Mouse (Mus musculus) liver, embryonic 16.5 days (tissue): ENCODE measurements around the gene Nfya. TPM values are rescaled to one million over a fixed set of nuclear protein-coding genes. Genes with fewer than 3 reads are reported as not detected.

Source experiments
- ATAC-seq: fragments of 200-750 bp; cut with Nextera tagmentation; 2 replicates; pipeline ENCODE4 v1.8.0; 2017; ENCODE audit warnings: low read depth, mild to moderate bottlenecking, moderate number of reproducible peaks, moderate library complexity
- H3K27ac ChIP-seq: fragments of 300-500 bp; sonication (generic); 2 replicates; pipeline ENCODE4 v1.5.1; 2014; ENCODE audit warnings: mild to moderate bottlenecking, low read length
- H3K27me3 ChIP-seq: fragments of 300-500 bp; sonication (generic); 2 replicates; pipeline ENCODE4 v1.6.1; 2014; ENCODE audit warnings: low read depth, low read length, mixed read lengths; ENCODE audit not compliant: control insufficient read depth, insufficient read depth
- H3K36me3 ChIP-seq: fragments of 300-500 bp; sonication (generic); 2 replicates; pipeline ENCODE4 v1.6.1; 2014; ENCODE audit warnings: mild to moderate bottlenecking; ENCODE audit not compliant: control insufficient read depth, insufficient read depth
- H3K4me1 ChIP-seq: fragments of 300-500 bp; sonication (generic); 2 replicates; pipeline ENCODE4 v1.6.1; 2014; ENCODE audit warnings: low read depth, low read length, mixed read lengths; ENCODE audit not compliant: control insufficient read depth
- H3K4me2 ChIP-seq: fragments of 300-500 bp; sonication (generic); 2 replicates; pipeline ENCODE4 v1.6.1; 2014; ENCODE audit warnings: low read depth, low read length, mixed read lengths
- H3K4me3 ChIP-seq: fragments of 300-500 bp; sonication (generic); 2 replicates; pipeline ENCODE4 v1.5.1; 2014; ENCODE audit warnings: low read depth, mild to moderate bottlenecking, low read length
- H3K9ac ChIP-seq: fragments of 300-500 bp; sonication (generic); 2 replicates; pipeline ENCODE4 v1.6.1; 2014; ENCODE audit warnings: low read depth, low read length
- H3K9me3 ChIP-seq: fragments of 300-500 bp; sonication (generic); replicated peaks from 2 replicates; pipeline ENCODE4 v1.6.1; 2016; ENCODE audit warnings: low read length; ENCODE audit not compliant: control insufficient read depth
- WGBS: fragments of 180-500 bp; shearing (Covaris S2); extraction: QIAGEN DNeasy Blood & Tissue Kit; methylation state at CpG from one replicate; pipeline ENCODE4 v1.1.7; 2014; ENCODE audit not compliant: insufficient replicate concordance; 5-methylcytosine and 5-hydroxymethylcytosine counted together
- polyA plus RNA-seq: library from polyadenylated mRNA; unstranded; fragments of >200 nt; fragmentation: Nextera tagmentation; extraction: Ambion mirVana; gene quantifications from 2 replicates; pipeline ENCODE4 v1.2.1, GENCODE M21; 2015

The Nfya gene
- polyA plus RNA-seq, 1 experiment from 2014 or later: 7.0 TPM

DNA sequence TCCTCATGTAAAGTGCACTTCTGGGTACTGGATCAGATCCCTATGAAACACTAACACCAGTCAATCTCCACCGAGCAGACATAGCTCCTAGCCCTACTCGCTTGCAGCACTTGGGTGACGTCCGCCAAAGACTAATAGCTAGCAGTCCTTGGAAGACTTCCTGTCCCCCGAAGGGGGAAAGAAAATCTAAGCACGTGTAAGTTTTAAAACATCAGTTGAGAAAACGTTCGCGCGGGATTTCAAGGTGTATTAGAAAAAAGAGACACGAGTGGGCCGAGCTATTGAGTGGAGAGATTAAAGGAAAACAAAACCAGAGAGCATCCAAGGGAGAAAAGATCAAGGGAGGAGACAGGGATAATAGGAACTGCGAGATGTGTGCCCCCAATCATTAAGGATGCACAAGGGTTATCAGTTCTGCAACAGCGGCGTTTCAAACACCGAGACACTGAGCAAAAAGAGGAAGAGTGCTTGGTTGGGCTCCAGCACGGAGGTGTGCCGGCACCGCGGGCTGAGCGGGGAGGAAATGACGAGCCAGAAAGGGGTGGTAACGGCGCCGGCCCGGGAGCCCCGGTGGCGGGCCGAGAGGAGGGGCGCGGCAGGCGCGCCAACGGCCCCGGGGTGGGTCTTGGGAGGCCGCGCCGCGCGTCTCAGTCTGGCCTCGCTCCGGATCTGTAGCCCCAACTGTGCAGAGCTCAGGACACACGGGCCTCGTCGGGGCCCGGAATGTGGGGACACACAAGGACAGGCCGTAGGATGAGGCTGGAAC, 997 bp downstream of the Nfya start:
- Histone ChIP-seq H3K27me3 (no peaks in the 10 kb centered on the region), H3K9me3 (no peaks in the 10 kb centered on the region), H3K9ac (peak overlapping the region; percentile 99), H3K4me2 (peak overlapping the region; percentile 71), H3K27ac (peak overlapping the region; percentile 100), H3K4me3 (peak overlapping the region; percentile 97), H3K4me1 (peaks cover 50% of the 10 kb centered on the region), H3K36me3 (peaks cover 15% of the 10 kb centered on the region)
- under 1% methylated on average over 47 of the region's 47 CpGs for WGBS
- peak; percentile 36 for ATAC-seq

DNA sequence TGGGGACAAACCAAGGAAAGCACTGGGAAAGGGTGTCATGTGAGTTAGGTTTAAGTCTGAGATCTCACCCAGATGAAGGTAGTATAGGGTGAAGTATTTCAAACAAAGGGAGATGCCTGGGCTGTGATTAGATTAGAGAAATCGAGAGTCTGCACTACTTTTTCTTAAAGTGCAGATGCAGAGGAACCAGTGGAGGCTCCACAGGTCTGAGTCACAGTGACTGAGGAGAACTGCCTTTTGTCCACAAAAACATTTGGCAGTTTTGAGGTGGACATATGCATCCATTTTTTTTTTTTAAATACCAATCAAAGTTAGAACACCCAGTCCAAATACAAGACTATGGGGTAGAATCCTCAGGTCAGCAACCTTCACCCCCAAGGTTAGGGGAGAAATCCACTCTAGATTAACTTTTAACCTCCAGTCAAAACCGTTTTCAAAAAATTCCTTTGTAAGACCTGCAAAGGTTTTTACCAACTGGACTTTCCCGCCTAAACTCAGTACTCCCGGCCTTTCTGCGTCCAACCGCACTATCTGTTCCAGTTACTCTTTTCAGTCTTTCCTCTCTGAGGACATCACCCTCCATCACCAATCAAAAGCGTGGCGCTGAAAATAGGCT, 1.7 kb downstream of the Nfya start:
- WGBS: 3% methylated on average over 8 of the region's 8 CpGs
- Histone ChIP-seq H3K36me3 (peaks cover 12% of the 10 kb centered on the region), H3K27ac (peak overlapping the region; percentile 100), H3K4me1 (peaks cover 50% of the 10 kb centered on the region), H3K9ac (peak overlapping the region; percentile 99), H3K4me3 (peak overlapping the region; percentile 97), H3K9me3 (no peaks in the 10 kb centered on the region), H3K4me2 (peak overlapping the region; percentile 71), H3K27me3 (no peaks in the 10 kb centered on the region)
- no peak for ATAC-seq

DNA sequence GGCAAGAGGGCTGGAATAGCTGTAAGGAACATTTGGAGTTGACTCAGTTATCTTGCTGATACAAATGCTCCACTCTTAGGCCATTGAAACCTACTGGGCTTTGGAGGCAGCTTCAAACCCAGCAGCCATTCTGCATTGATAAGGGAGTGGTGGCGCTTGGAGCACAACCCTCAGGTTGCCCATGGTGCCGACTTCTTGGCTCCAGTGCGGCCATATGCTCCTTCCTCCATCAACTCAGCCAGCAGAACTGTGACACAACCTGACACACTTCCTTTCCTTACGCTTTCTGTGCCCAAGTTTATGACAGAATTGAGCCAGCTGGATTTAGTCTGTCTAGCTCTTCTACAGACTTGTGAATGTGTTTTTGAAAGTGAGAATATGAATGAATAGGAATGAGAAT, 2.6 kb downstream of the Nfya start:
- Histone ChIP-seq H3K4me2 (peak overlapping the region; percentile 71), H3K27ac (peak overlapping the region; percentile 100), H3K9me3 (no peaks in the 10 kb centered on the region), H3K36me3 (peaks cover 5% of the 10 kb centered on the region; the same call in 1 of the 2 replicates), H3K27me3 (no peaks in the 10 kb centered on the region), H3K9ac (peak overlapping the region; percentile 99; the same call in 1 of the 2 replicates), H3K4me3 (peak overlapping the region; percentile 97), H3K4me1 (peaks cover 49% of the 10 kb centered on the region)
- no peak for ATAC-seq
- 26% methylated on average over 4 of the region's 4 CpGs for WGBS

DNA sequence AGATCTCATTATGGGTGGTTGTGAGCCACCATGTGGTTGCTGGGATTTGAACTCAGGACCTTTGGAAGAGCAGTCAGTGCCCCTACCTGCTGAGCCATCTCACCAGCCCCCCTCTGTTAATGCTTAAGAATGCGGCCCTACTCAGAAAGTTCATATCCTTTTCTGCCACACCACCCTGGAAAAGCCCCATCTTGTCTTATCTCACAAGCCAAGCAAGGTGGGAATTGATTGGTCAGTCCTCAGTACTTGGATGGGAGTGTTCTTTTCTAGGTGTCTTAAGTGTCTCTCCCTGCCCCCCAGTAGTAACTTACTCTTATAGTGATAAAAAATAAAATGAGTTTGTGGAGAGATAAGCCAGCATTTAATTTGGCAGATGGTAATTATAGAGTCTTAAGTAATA, 5.0 kb downstream of the Nfya start:
- Histone ChIP-seq H3K27me3 (no peaks in the 10 kb centered on the region), H3K9me3 (no peaks in the 10 kb centered on the region), H3K9ac (no peak overlapping the region), H3K4me3 (no peak overlapping the region), H3K4me2 (peak overlapping the region; percentile 32; the same call in 1 of the 2 replicates), H3K27ac (peak overlapping the region; percentile 45), H3K36me3 (peaks cover 9% of the 10 kb centered on the region), H3K4me1 (peaks cover 37% of the 10 kb centered on the region)
- ATAC-seq: no peak
- WGBS: 29% methylated on average over 1 of the region's 1 CpGs

DNA sequence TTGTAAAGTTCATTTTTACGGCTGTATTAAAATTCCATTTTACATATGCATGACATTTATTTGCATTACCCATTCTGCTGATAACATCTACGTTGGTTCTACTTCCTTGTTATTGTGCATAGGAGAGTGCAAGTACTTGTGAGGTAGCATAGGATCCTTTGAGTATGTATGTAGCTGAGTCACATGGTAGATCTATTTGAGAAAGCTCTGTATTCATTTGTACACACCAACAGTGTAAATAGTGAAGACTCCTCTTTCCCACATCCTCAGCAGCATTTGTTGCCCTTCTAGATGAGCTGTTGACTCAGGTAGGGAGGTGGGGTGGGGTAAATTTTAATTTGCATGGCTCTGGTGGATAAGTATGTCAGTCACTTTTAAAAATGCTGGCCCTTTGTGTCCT, 5.9 kb downstream of the Nfya start:
- ATAC-seq: no peak
- H3K4me3 ChIP-seq: no peak overlapping the region
- H3K4me2 ChIP-seq: no peak overlapping the region
- H3K4me1 ChIP-seq: peaks cover 37% of the 10 kb centered on the region
- no peaks in the 10 kb centered on the region for H3K9me3 ChIP-seq
- peak overlapping the region; percentile 18; the same call in 1 of the 2 replicates for H3K9ac ChIP-seq
- H3K36me3 ChIP-seq: peaks cover 18% of the 10 kb centered on the region
- 63% methylated on average over 2 of the region's 2 CpGs for WGBS
- peak overlapping the region; percentile 45 for H3K27ac ChIP-seq
- H3K27me3 ChIP-seq: no peaks in the 10 kb centered on the region

DNA sequence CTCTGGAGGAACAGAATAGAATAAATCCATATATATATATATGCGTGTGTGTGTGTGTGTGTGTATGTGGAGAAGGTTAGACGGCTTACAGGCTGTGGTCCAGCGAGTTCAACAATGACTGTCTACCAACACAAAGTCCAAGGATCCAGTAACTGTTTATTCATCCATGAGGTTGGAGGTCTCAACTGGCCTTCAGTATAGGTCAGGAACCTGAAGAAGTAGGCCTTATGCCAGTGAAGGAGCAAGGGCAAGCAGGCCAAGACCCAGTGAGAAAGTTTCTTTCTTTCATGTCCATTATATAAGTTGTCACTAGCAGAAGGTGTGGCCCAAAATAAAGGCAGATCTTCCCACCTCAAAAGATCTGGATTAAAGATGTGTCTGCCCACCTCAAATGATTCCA, 7.0 kb downstream of the Nfya start:
- no peak overlapping the region for H3K9ac ChIP-seq
- no peak overlapping the region for H3K27ac ChIP-seq
- H3K9me3 ChIP-seq: no peaks in the 10 kb centered on the region
- no peaks in the 10 kb centered on the region for H3K27me3 ChIP-seq
- ATAC-seq: no peak
- peaks cover 25% of the 10 kb centered on the region for H3K36me3 ChIP-seq
- H3K4me3 ChIP-seq: no peak overlapping the region
- no peak overlapping the region for H3K4me2 ChIP-seq
- WGBS: 83% methylated on average over 3 of the region's 3 CpGs
- H3K4me1 ChIP-seq: peaks cover 32% of the 10 kb centered on the region

DNA sequence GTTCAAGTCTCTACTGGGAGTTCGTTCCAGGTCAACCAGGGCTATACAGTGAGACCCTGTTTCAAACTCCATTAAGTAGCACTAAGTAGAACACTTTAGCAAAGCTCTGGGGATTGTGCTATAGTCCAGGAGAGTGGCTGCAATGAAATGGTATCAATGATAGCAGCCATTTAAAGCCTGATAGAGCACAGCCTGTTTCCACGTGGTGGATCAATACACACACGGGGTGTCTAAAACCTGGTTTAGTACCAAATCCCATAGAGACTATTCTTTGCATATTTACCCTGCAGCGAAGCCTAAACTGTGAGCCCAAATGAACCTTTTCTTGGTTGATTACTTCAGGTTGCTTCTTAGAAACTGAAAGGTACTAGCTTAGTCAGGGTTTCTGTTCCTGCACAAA, 8.0 kb downstream of the Nfya start:
- H3K36me3 ChIP-seq: peaks cover 26% of the 10 kb centered on the region
- H3K4me1 ChIP-seq: peaks cover 22% of the 10 kb centered on the region

DNA sequence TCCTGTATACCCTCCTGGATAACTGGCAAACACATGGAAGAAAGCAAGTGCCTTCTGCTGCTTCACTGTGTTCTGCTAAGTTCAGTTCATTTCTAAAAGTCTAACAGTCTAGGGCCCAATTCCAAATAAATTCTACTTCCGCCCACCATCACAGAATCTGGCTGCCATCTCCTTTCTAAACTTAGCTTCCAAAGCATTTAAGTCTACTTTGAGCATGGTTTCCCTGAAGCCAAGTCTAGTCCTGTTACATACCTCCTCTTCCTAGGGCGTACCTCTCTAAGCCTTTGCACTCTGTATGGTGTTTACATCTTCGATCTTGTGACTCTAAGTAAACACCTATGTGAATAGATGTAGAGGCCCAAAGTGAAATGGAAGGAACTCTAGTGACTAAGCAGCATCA, 17.1 kb downstream of the Nfya start:
- Histone ChIP-seq H3K4me1 (no peaks in the 10 kb centered on the region), H3K9me3 (no peaks in the 10 kb centered on the region), H3K9ac (no peak overlapping the region), H3K27ac (no peak overlapping the region), H3K27me3 (no peaks in the 10 kb centered on the region), H3K4me3 (no peak overlapping the region), H3K36me3 (peaks cover 83% of the 10 kb centered on the region), H3K4me2 (no peak overlapping the region)
- no peak for ATAC-seq
- WGBS: 86% methylated on average over 3 of the region's 3 CpGs

More for the DNA sequence above, 8.0 kb downstream of the Nfya start:
- no peak overlapping the region for H3K9ac ChIP-seq
- no peak overlapping the region for H3K27ac ChIP-seq
- WGBS: 78% methylated on average over 4 of the region's 4 CpGs
- H3K4me2 ChIP-seq: no peak overlapping the region
- no peak overlapping the region for H3K4me3 ChIP-seq
- H3K27me3 ChIP-seq: no peaks in the 10 kb centered on the region
- H3K9me3 ChIP-seq: no peaks in the 10 kb centered on the region
- no peak for ATAC-seq

DNA sequence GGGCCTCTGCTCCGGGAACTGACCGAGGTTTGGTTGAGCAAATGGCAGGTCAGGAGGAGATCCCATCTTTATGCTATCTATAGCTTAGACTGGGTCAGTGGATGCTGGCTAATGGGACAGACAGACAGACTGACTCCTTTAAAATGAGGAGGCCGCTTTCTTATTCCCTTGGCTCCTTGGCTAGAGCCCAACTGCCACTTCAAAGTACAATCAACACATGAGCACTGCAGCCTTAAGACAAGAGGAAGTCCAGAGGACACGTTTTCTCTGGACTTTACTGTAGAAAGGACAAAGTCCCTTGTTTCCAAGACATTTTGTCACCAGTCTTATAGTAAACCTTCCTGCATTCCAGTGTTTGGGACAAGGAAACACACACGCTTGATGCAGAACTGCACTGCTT, 18.3 kb downstream of the Nfya start:
- no peak overlapping the region for H3K27ac ChIP-seq
- WGBS: 92% methylated on average over 5 of the region's 5 CpGs
- no peaks in the 10 kb centered on the region for H3K27me3 ChIP-seq
- no peak for ATAC-seq
- no peak overlapping the region for H3K4me3 ChIP-seq
- no peaks in the 10 kb centered on the region for H3K9me3 ChIP-seq
- H3K4me1 ChIP-seq: no peaks in the 10 kb centered on the region
- H3K4me2 ChIP-seq: no peak overlapping the region
- H3K36me3 ChIP-seq: peaks cover 89% of the 10 kb centered on the region
- H3K9ac ChIP-seq: no peak overlapping the region
